Mouse (Mus musculus) embryonic facial prominence, embryonic 15.5 days (tissue): ENCODE measurements around the gene Hhatl. TPM values are rescaled to one million over a fixed set of nuclear protein-coding genes. Genes with fewer than 3 reads are reported as not detected.

Experiments used
- ATAC-seq: fragments of 200-750 bp; cut with Nextera tagmentation; 2 replicates; pipeline ENCODE4 v1.8.0; 2017; ENCODE audit warnings: low read depth, moderate TSS enrichment; ENCODE audit not compliant: insufficient number of reproducible peaks, low FRiP score, low TSS enrichment
- H3K27ac ChIP-seq: fragments of 300-500 bp; sonication (generic); replicated peaks from 2 replicates; pipeline ENCODE4 v1.5.1; 2015; ENCODE audit warnings: mild to moderate bottlenecking, inconsistent platforms
- H3K27me3 ChIP-seq: fragments of 300-500 bp; sonication (generic); 2 replicates; pipeline ENCODE4 v1.6.1; 2015; ENCODE audit warnings: inconsistent platforms
- H3K36me3 ChIP-seq: fragments of 300-500 bp; sonication (generic); 2 replicates; pipeline ENCODE4 v1.6.1; 2015; ENCODE audit warnings: mild to moderate bottlenecking, inconsistent platforms
- H3K4me1 ChIP-seq: fragments of 300-500 bp; sonication (generic); 2 replicates; pipeline ENCODE4 v1.6.1; 2015; ENCODE audit warnings: inconsistent platforms
- H3K4me2 ChIP-seq: fragments of 300-500 bp; sonication (generic); replicated peaks from 2 replicates; pipeline ENCODE4 v1.6.1; 2015; ENCODE audit warnings: mild to moderate bottlenecking, inconsistent platforms
- H3K4me3 ChIP-seq: fragments of 300-500 bp; sonication (generic); replicated peaks from 2 replicates; pipeline ENCODE4 v1.5.1; 2015; ENCODE audit warnings: mild to moderate bottlenecking, inconsistent platforms
- H3K9ac ChIP-seq: fragments of 300-500 bp; sonication (generic); 2 replicates; pipeline ENCODE4 v1.6.1; 2015; ENCODE audit warnings: inconsistent platforms
- H3K9me3 ChIP-seq: fragments of 300-500 bp; sonication (generic); replicated peaks from 2 replicates; pipeline ENCODE4 v1.6.1; 2016; ENCODE audit warnings: inconsistent platforms
- WGBS: fragments of 180-500 bp; shearing (Covaris S2); methylation state at CpG from one replicate; pipeline ENCODE4 v1.1.7; 2015; 5-methylcytosine and 5-hydroxymethylcytosine counted together
- polyA plus RNA-seq: library from polyadenylated mRNA; unstranded; fragments of >200 nt; fragmentation: Nextera tagmentation; extraction: Ambion mirVana; gene quantifications from 2 replicates; pipeline ENCODE4 v1.2.1, GENCODE M21; 2015

Hhatl gene
- polyA plus RNA-seq = 1.2 and 2.5 TPM in 2 replicates

GRCm38 (mm10) chr9:121791757-121792521, at the start of gene Hhatl:
TSS of gene Hhatl (minus strand) at chr9:121792507.
- no peak for ATAC-seq
- Histone ChIP-seq H3K27ac (no peak within 1 kb of the TSS), H3K4me2 (no peak within 1 kb of the TSS), H3K4me1 (no peaks in the 10 kb centered on the region), H3K27me3 (peaks cover 3% of the 10 kb centered on the region; the same call in 1 of the 2 replicates), H3K36me3 (no peaks in the 10 kb centered on the region), H3K9ac (no peak within 1 kb of the TSS), H3K4me3 (no peak within 1 kb of the TSS), H3K9me3 (no peaks in the 10 kb centered on the region)
- WGBS = 44% methylated on average over 24 of the region's 24 CpGs

GRCm38 (mm10) chr9:121839622-121839965, 47.3 kb upstream of the Hhatl start:
- peak overlapping the region; percentile 27; the same call in 1 of the 2 replicates for H3K9ac ChIP-seq
- H3K27ac ChIP-seq = no peak overlapping the region
- H3K9me3 ChIP-seq = no peaks in the 10 kb centered on the region
- ATAC-seq = no peak
- peaks cover 10% of the 10 kb centered on the region; the same call in 1 of the 2 replicates for H3K4me1 ChIP-seq
- H3K36me3 ChIP-seq = no peaks in the 10 kb centered on the region
- peak overlapping the region; percentile 51 for H3K4me3 ChIP-seq
- WGBS = 33% methylated on average over 7 of the region's 7 CpGs
- H3K4me2 ChIP-seq = peak overlapping the region; percentile 83
- H3K27me3 ChIP-seq = no peaks in the 10 kb centered on the region

GRCm38 (mm10) chr9:121838829-121839621, 46.7 kb upstream of the Hhatl start, which contains the start of gene Ccdc13:
TSS of gene Ccdc13 (minus strand) at chr9:121839461.
- peak; percentile 83 for ATAC-seq
- H3K36me3 ChIP-seq = no peaks in the 10 kb centered on the region

GRCm38 (mm10) chr9:121838008-121838407, 45.7 kb upstream of the Hhatl start:
- Histone ChIP-seq H3K36me3 (no peaks in the 10 kb centered on the region), H3K27me3 (no peaks in the 10 kb centered on the region), H3K4me3 (no peak overlapping the region), H3K9me3 (no peaks in the 10 kb centered on the region), H3K4me2 (no peak overlapping the region), H3K27ac (no peak overlapping the region), H3K4me1 (peaks cover 10% of the 10 kb centered on the region; the same call in 1 of the 2 replicates), H3K9ac (no peak overlapping the region)
- ATAC-seq = no peak
- WGBS = 91% methylated on average over 6 of the region's 6 CpGs

More at GRCm38 (mm10) chr9:121838829-121839621, 46.7 kb upstream of the Hhatl start, which contains the start of gene Ccdc13:
- Histone ChIP-seq H3K27ac (no peak within 1 kb of the TSS), H3K4me2 (peak within 1 kb of the TSS; percentile 83), H3K9me3 (no peaks in the 10 kb centered on the region), H3K9ac (peak within 1 kb of the TSS; percentile 27; the same call in 1 of the 2 replicates), H3K27me3 (no peaks in the 10 kb centered on the region), H3K4me3 (peak within 1 kb of the TSS; percentile 51), H3K4me1 (peaks cover 10% of the 10 kb centered on the region; the same call in 1 of the 2 replicates)
- WGBS = 3% methylated on average over 61 of the region's 61 CpGs

- 76% methylated on average over 11 of the region's 11 CpGs for WGBS
- H3K36me3 ChIP-seq = no peaks in the 10 kb centered on the region
Measured at GRCm38 (mm10) chr9:121833825-121834224, 41.5 kb upstream of the Hhatl start.

GRCm38 (mm10) chr9:121830956-121831293, 38.6 kb upstream of the Hhatl start:
- Histone ChIP-seq H3K36me3 (no peaks in the 10 kb centered on the region), H3K27ac (no peak overlapping the region), H3K27me3 (no peaks in the 10 kb centered on the region), H3K9ac (no peak overlapping the region), H3K4me2 (no peak overlapping the region), H3K9me3 (no peaks in the 10 kb centered on the region), H3K4me1 (no peaks in the 10 kb centered on the region), H3K4me3 (no peak overlapping the region)
- no peak for ATAC-seq
- WGBS = 20% methylated on average over 6 of the region's 6 CpGs

More at GRCm38 (mm10) chr9:121833825-121834224, 41.5 kb upstream of the Hhatl start:
- Histone ChIP-seq H3K27me3 (no peaks in the 10 kb centered on the region), H3K4me2 (no peak overlapping the region), H3K4me1 (peaks cover 3% of the 10 kb centered on the region; the same call in 1 of the 2 replicates), H3K27ac (no peak overlapping the region), H3K9ac (no peak overlapping the region), H3K9me3 (no peaks in the 10 kb centered on the region), H3K4me3 (no peak overlapping the region)
- ATAC-seq = no peak

- 66% methylated on average over 6 of the region's 6 CpGs for WGBS
- Histone ChIP-seq H3K36me3 (no peaks in the 10 kb centered on the region), H3K4me2 (no peak overlapping the region), H3K4me1 (no peaks in the 10 kb centered on the region), H3K9ac (no peak overlapping the region), H3K27ac (no peak overlapping the region), H3K4me3 (no peak overlapping the region), H3K27me3 (no peaks in the 10 kb centered on the region), H3K9me3 (no peaks in the 10 kb centered on the region)
- no peak for ATAC-seq
Measured at GRCm38 (mm10) chr9:121830243-121830955, 38.1 kb upstream of the Hhatl start.

- no peak for ATAC-seq
- Histone ChIP-seq H3K36me3 (no peaks in the 10 kb centered on the region), H3K27me3 (no peaks in the 10 kb centered on the region), H3K27ac (no peak overlapping the region), H3K4me3 (no peak overlapping the region), H3K4me1 (no peaks in the 10 kb centered on the region), H3K9me3 (no peaks in the 10 kb centered on the region), H3K4me2 (no peak overlapping the region), H3K9ac (no peak overlapping the region)
- 53% methylated on average over 7 of the region's 7 CpGs for WGBS
Measured at GRCm38 (mm10) chr9:121829270-121829992, 37.1 kb upstream of the Hhatl start.

GRCm38 (mm10) chr9:121828314-121828713, 36.0 kb upstream of the Hhatl start:
- WGBS = 76% methylated on average over 6 of the region's 6 CpGs

GRCm38 (mm10) chr9:121826356-121826755, 34.0 kb upstream of the Hhatl start:
- ATAC-seq = no peak
- no peaks in the 10 kb centered on the region for H3K36me3 ChIP-seq
- peaks cover 19% of the 10 kb centered on the region for H3K4me1 ChIP-seq
- H3K4me2 ChIP-seq = no peak overlapping the region
- H3K27ac ChIP-seq = no peak overlapping the region
- no peak overlapping the region for H3K4me3 ChIP-seq
- no peak overlapping the region for H3K9ac ChIP-seq
- H3K27me3 ChIP-seq = no peaks in the 10 kb centered on the region
- WGBS = 82% methylated on average over 3 of the region's 3 CpGs
- no peaks in the 10 kb centered on the region for H3K9me3 ChIP-seq

More at GRCm38 (mm10) chr9:121828314-121828713, 36.0 kb upstream of the Hhatl start:
- Histone ChIP-seq H3K4me2 (no peak overlapping the region), H3K4me1 (peaks cover 8% of the 10 kb centered on the region; the same call in 1 of the 2 replicates), H3K27ac (no peak overlapping the region), H3K27me3 (no peaks in the 10 kb centered on the region), H3K36me3 (no peaks in the 10 kb centered on the region), H3K9ac (no peak overlapping the region), H3K9me3 (no peaks in the 10 kb centered on the region), H3K4me3 (no peak overlapping the region)
- no peak for ATAC-seq
